Mouse (Mus musculus): ENCODE measurements at regions not wholly inside any gene's neighbourhood (a gene's known extent, or its start where the extent isn't known, plus 50 kb on each side); places are given as distances from the start of the nearest gene placed in this dataset.

DNA sequence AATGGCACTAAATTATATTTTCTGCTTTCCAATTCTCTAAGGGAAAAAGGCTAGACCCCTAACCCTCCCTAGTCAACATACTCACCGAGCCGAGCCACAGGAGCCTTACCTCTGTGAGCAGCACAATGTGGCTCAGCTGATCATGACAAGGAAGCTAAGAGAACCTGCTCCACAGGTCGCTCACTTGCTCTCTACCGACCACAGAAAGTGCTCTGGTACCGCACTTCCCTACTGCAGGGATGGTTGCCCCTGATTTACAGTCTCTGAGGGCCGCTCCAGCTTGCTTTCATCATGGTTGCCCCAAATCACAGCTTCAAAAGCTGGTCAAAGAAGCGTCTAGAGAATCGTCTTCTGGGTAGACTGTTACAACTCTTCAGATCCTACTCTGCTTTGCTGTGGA is 177.0 kb upstream of the Fbxl17 start:
- no peak for TF ChIP-seq CTCF (IDR thresholded peaks at IDR 0.05; ENCODE audit: low read depth, low read length)
- TF ChIP-seq POLR2A (IDR thresholded peaks at IDR 0.05; ENCODE audit: extremely low read depth, insufficient read depth, low read length) = no peak
